Mouse (Mus musculus): Measurements from ENCODE around the gene Hist1h2ag. TPM values are rescaled to one million over a fixed set of nuclear protein-coding genes. Genes with fewer than 3 reads are reported as not detected.

Gene Hist1h2ag
- polyA plus RNA-seq, 1 experiment, result not detected

GRCm38 (mm10) chr13:22049737-22050440 is 7.1 kb upstream of the Hist1h2ag start:
- WGBS, result 4% methylated on average over 14 of the region's 14 CpGs
- Histone ChIP-seq H3K4me1 (ENCODE audit: control insufficient read depth, insufficient read depth, low read length) (no peaks in the 10 kb centered on the region), H3K27ac (ENCODE audit: insufficient read depth, low read depth, low read length) (no peak overlapping the region), H3K27me3 (replicated peaks; ENCODE audit: control insufficient read depth, insufficient read depth, low read length) (no peaks in the 10 kb centered on the region; the same call in 1 of the 2 replicates), H3K36me3 (ENCODE audit: control insufficient read depth, insufficient read depth, low read length) (no peaks in the 10 kb centered on the region), H3K4me3 (ENCODE audit: insufficient read depth, low read depth, low read length) (0 out of 2 replicates have a peak overlapping the region, but pooled peaks have one; percentile 11)
- no peak for TF ChIP-seq CTCF (conservative IDR thresholded peaks at IDR 0.05; ENCODE audit: insufficient read depth, insufficient read length, low read depth, low read length)
- TF ChIP-seq POLR2A (IDR thresholded peaks at IDR 0.05; ENCODE audit: low read depth, low read length), result no peak
- DNase-seq, result no peak

GRCm38 (mm10) chr13:22049041-22049440 is 6.3 kb upstream of the Hist1h2ag start:
- Histone ChIP-seq H3K4me3 (ENCODE audit: insufficient read depth, low read depth, low read length) (no peak overlapping the region), H3K27ac (ENCODE audit: insufficient read depth, low read depth, low read length) (no peak overlapping the region), H3K27me3 (replicated peaks; ENCODE audit: control insufficient read depth, insufficient read depth, low read length) (no peaks in the 10 kb centered on the region; the same call in 1 of the 2 replicates), H3K36me3 (ENCODE audit: control insufficient read depth, insufficient read depth, low read length) (no peaks in the 10 kb centered on the region), H3K4me1 (ENCODE audit: control insufficient read depth, insufficient read depth, low read length) (no peaks in the 10 kb centered on the region; the same call in 1 of the 2 replicates)
- no peak for DNase-seq
- WGBS, result 90% methylated on average over 2 of the region's 2 CpGs
- TF ChIP-seq POLR2A (IDR thresholded peaks at IDR 0.05; ENCODE audit: low read depth, low read length) (no peak), CTCF (conservative IDR thresholded peaks at IDR 0.05; ENCODE audit: insufficient read depth, insufficient read length, low read depth, low read length) (no peak)

GRCm38 (mm10) chr13:22045311-22045710 is 2.6 kb upstream of the Hist1h2ag start:
- Histone ChIP-seq H3K27me3 (replicated peaks; ENCODE audit: control insufficient read depth, insufficient read depth, low read length) (no peaks in the 10 kb centered on the region), H3K27ac (ENCODE audit: insufficient read depth, low read depth, low read length) (no peak overlapping the region), H3K36me3 (ENCODE audit: control insufficient read depth, insufficient read depth, low read length) (no peaks in the 10 kb centered on the region), H3K4me3 (ENCODE audit: insufficient read depth, low read depth, low read length) (no peak overlapping the region), H3K4me1 (ENCODE audit: control insufficient read depth, insufficient read depth, low read length) (peaks cover 9% of the 10 kb centered on the region; the same call in 1 of the 2 replicates)
- WGBS, result 63% methylated on average over 2 of the region's 2 CpGs
- TF ChIP-seq POLR2A (IDR thresholded peaks at IDR 0.05; ENCODE audit: low read depth, low read length) (no peak), CTCF (conservative IDR thresholded peaks at IDR 0.05; ENCODE audit: insufficient read depth, insufficient read length, low read depth, low read length) (no peak)
- no peak for DNase-seq

- peaks cover 10% of the 10 kb centered on the region; the same call in 1 of the 2 replicates for H3K4me1 ChIP-seq (ENCODE audit: control insufficient read depth, insufficient read depth, low read length)
- no peak overlapping the region for H3K4me3 ChIP-seq (ENCODE audit: insufficient read depth, low read depth, low read length)
- H3K27me3 ChIP-seq (replicated peaks; ENCODE audit: control insufficient read depth, insufficient read depth, low read length), result no peaks in the 10 kb centered on the region
- 92% methylated on average over 6 of the region's 6 CpGs for WGBS
- H3K36me3 ChIP-seq (ENCODE audit: control insufficient read depth, insufficient read depth, low read length), result no peaks in the 10 kb centered on the region
- H3K27ac ChIP-seq (ENCODE audit: insufficient read depth, low read depth, low read length), result no peak overlapping the region
- DNase-seq, result no peak
- TF ChIP-seq CTCF (conservative IDR thresholded peaks at IDR 0.05; ENCODE audit: insufficient read depth, insufficient read length, low read depth, low read length), result no peak
- TF ChIP-seq POLR2A (IDR thresholded peaks at IDR 0.05; ENCODE audit: low read depth, low read length), result no peak
These were observed 1.9 kb upstream of the Hist1h2ag start for GRCm38 (mm10) chr13:22044432-22045155.

- peak; percentile 74 for DNase-seq
- H3K4me3 ChIP-seq (ENCODE audit: insufficient read depth, low read depth, low read length), result peak overlapping the region; percentile 45
- 0 out of 2 replicates have a peak, but pooled peaks have one; percentile 12 for TF ChIP-seq CTCF (conservative IDR thresholded peaks at IDR 0.05; ENCODE audit: insufficient read depth, insufficient read length, low read depth, low read length)
- no peak for TF ChIP-seq POLR2A (IDR thresholded peaks at IDR 0.05; ENCODE audit: low read depth, low read length)
- H3K36me3 ChIP-seq (ENCODE audit: control insufficient read depth, insufficient read depth, low read length), result no peaks in the 10 kb centered on the region
- WGBS, result 4% methylated on average over 13 of the region's 14 CpGs
- no peaks in the 10 kb centered on the region for H3K27me3 ChIP-seq (replicated peaks; ENCODE audit: control insufficient read depth, insufficient read depth, low read length)
- H3K27ac ChIP-seq (ENCODE audit: insufficient read depth, low read depth, low read length), result no peak overlapping the region
- peaks cover 10% of the 10 kb centered on the region; the same call in 1 of the 2 replicates for H3K4me1 ChIP-seq (ENCODE audit: control insufficient read depth, insufficient read depth, low read length)
These were observed 1.0 kb upstream of the Hist1h2ag start for GRCm38 (mm10) chr13:22043503-22044431.

GRCm38 (mm10) chr13:22041651-22042567 is 835 bp downstream of the Hist1h2ag start:
- TF ChIP-seq POLR2A (IDR thresholded peaks at IDR 0.05; ENCODE audit: low read depth, low read length) (no peak), CTCF (conservative IDR thresholded peaks at IDR 0.05; ENCODE audit: insufficient read depth, insufficient read length, low read depth, low read length) (no peak)
- H3K4me1 ChIP-seq (ENCODE audit: control insufficient read depth, insufficient read depth, low read length), result peaks cover 10% of the 10 kb centered on the region; the same call in 1 of the 2 replicates
- no peaks in the 10 kb centered on the region for H3K27me3 ChIP-seq (replicated peaks; ENCODE audit: control insufficient read depth, insufficient read depth, low read length)
- H3K36me3 ChIP-seq (ENCODE audit: control insufficient read depth, insufficient read depth, low read length), result no peaks in the 10 kb centered on the region
- no peak for DNase-seq
- peak overlapping the region; percentile 16; the same call in 1 of the 2 replicates for H3K27ac ChIP-seq (ENCODE audit: insufficient read depth, low read depth, low read length)
- peak overlapping the region; percentile 28 for H3K4me3 ChIP-seq (ENCODE audit: insufficient read depth, low read depth, low read length)
- 8% methylated on average over 13 of the region's 13 CpGs for WGBS

Data from kidney, adult 2 months (tissue).